Mouse (Mus musculus) stomach, embryonic 15.5 days (tissue): Measurements from ENCODE around the gene Gm648. TPM values are rescaled to one million over a fixed set of nuclear protein-coding genes. Genes with fewer than 3 reads are reported as not detected.
A peak's percentile ranks its signal among the peaks of the same experiment; 100 is the strongest.
"Not testable (repeated sequence)": the region's sequence is repeated elsewhere in the genome, so short reads cannot be mapped to it uniquely, and the experiment has no call there.

Experiments
- ATAC-seq: fragments of 200-750 bp; cut with Nextera tagmentation; 2 replicates; pipeline ENCODE4 v1.8.0; 2017; ENCODE audit warnings: low read depth, moderate number of reproducible peaks, moderate TSS enrichment; ENCODE audit not compliant: insufficient read depth, low FRiP score
- H3K27ac ChIP-seq: fragments of 300-500 bp; sonication (generic); 2 replicates; pipeline ENCODE4 v1.5.1; 2015; ENCODE audit warnings: mild to moderate bottlenecking, inconsistent platforms
- H3K27me3 ChIP-seq: fragments of 300-500 bp; sonication (generic); replicated peaks from 2 replicates; pipeline ENCODE4 v1.6.1; 2015; ENCODE audit warnings: inconsistent platforms
- H3K36me3 ChIP-seq: fragments of 300-500 bp; sonication (generic); 2 replicates; pipeline ENCODE4 v1.6.1; 2015; ENCODE audit warnings: inconsistent platforms
- H3K4me1 ChIP-seq: fragments of 300-500 bp; sonication (generic); 2 replicates; pipeline ENCODE4 v1.6.1; 2015; ENCODE audit warnings: inconsistent platforms
- H3K4me2 ChIP-seq: fragments of 300-500 bp; sonication (generic); 2 replicates; pipeline ENCODE4 v1.6.1; 2015; ENCODE audit warnings: mild to moderate bottlenecking, inconsistent platforms
- H3K4me3 ChIP-seq: fragments of 300-500 bp; sonication (generic); replicated peaks from 2 replicates; pipeline ENCODE4 v1.5.1; 2015; ENCODE audit warnings: inconsistent platforms
- H3K9ac ChIP-seq: fragments of 300-500 bp; sonication (generic); 2 replicates; pipeline ENCODE4 v1.6.1; 2015; ENCODE audit warnings: inconsistent platforms
- H3K9me3 ChIP-seq: fragments of 300-500 bp; sonication (generic); 2 replicates; pipeline ENCODE4 v1.6.1; 2016; ENCODE audit warnings: inconsistent platforms
- WGBS: fragments of 180-500 bp; shearing (Covaris S2); methylation state at CpG from one replicate; pipeline ENCODE4 v1.1.7; 2015; 5-methylcytosine and 5-hydroxymethylcytosine counted together
- polyA plus RNA-seq: library from polyadenylated mRNA; unstranded; fragments of >200 nt; fragmentation: Nextera tagmentation; extraction: Ambion mirVana; gene quantifications from 2 replicates; pipeline ENCODE4 v1.2.1, GENCODE M21; 2015

Gene Gm648
- polyA plus RNA-seq, result not detected in 2 replicates

DNA sequence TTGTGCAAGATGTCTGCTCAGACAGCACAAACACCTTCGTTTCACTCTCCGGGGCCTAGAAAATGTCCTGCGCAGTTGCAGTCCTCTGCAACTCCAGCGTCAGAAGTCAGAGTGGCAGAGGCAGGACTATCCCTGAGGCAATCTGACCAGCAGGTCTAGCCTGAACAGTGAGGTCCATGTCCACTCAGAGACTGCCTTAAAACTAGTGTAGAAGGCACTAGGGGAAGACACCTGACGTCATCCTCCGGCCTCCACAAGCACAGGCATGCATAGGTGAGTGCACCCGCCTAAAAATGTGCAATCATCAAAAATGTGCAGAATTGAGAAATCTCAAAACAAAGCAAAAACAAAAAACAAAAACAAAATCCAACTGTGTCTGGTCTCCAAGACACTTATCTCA, at the start of gene Gm648:
Gene Gm648, minus strand, starts transcription at position 101 of the 400 bp plus-strand sequence.
- Histone ChIP-seq H3K36me3 (no peaks in the 10 kb centered on the region), H3K9me3 (no peaks in the 10 kb centered on the region), H3K9ac (no peak within 1 kb of the TSS), H3K27me3 (no peaks in the 10 kb centered on the region), H3K4me2 (no peak within 1 kb of the TSS), H3K27ac (no peak within 1 kb of the TSS), H3K4me1 (no peaks in the 10 kb centered on the region), H3K4me3 (no peak within 1 kb of the TSS)
- ATAC-seq, result no peak
- whole genome bisulfite sequencing, result 84% methylated on average over 7 of the region's 7 CpGs

DNA sequence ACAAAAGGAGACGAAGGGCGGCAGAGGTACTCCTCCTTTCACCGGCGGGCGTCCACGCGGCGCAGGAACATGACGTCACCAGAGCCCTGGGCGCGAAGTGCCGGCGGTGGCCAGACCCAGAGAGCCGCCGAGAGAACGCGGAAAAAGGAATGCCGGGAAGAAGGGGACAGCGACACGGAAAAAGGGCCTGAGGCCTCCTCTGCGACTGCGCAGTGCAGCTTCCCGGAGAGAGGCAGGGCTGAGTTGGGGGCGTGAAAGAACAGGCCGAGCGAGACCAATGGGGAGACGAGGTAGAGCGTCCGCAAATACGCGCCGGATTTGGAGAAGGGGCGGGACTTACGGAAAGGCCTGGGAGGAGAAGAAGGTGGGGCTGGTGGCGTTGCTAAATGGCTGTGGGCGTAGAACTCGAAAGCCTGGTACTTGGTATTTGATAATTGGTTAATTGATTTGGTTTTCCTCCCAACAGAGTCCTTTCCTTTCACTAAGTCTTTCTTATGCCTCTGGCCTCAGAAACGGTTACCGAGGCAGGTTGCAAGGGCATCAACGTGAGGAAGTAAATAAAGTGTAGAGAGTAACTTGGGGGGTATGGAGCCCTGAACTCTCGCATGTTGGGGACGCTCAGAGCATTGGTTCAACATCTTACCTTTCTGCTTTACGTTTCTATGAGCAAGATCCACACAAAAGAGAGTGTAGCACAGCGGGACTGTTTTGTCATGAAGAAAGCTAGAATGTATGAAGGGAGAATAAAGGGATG, 48.7 kb upstream of the Gm648 start, which contains the start of gene Mmgt1:
Gene Mmgt1, minus strand, starts transcription at position 183 of the 754 bp plus-strand sequence.
- Histone ChIP-seq H3K9me3 (no peaks in the 10 kb centered on the region), H3K4me2 (peak within 1 kb of the TSS; percentile 49), H3K27me3 (no peaks in the 10 kb centered on the region), H3K27ac (peak within 1 kb of the TSS; percentile 63; the same call in 1 of the 2 replicates), H3K4me1 (0 out of 2 replicates have a peak, but pooled peaks cover 4% of the 10 kb centered on the region), H3K36me3 (no peaks in the 10 kb centered on the region), H3K4me3 (peak within 1 kb of the TSS; percentile 68), H3K9ac (peak within 1 kb of the TSS; percentile 74)
- 17% methylated on average over 43 of the region's 44 CpGs for WGBS
- ATAC-seq, result peak; percentile 98

DNA sequence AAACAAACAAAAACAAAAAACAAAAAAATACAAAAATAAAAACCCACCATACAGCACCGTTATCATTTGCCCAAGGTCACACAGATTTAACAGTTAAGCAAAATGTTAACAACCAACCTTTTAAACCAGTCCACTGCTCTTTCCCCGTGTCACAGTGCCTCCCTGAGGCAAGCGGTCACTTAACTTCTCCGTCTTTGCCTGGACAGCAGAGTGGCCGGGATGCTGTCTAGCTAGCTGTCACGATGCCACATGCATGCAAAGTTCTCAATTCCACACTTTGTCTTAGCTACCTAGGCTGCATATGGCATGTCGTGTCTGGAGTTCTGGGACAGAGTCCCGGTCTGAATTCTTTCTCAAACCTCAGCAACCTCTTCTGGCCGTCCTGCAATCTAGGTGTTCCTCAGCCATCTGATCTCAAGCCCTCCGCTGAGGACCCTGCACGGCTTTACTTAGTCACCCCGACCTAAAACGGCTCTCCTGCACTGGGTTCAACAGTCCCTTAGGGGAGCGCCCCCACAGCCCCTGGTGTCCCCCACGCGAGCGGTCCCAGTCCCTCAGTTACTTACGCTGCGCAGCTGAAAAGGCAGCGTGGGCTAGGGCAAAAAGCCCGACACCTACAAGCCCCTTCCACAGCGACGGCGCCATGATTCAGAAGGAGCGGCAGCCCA, 47.9 kb upstream of the Gm648 start:
- Histone ChIP-seq H3K27ac (peak overlapping the region; percentile 63; the same call in 1 of the 2 replicates), H3K4me1 (0 out of 2 replicates have a peak, but pooled peaks cover 4% of the 10 kb centered on the region), H3K27me3 (no peaks in the 10 kb centered on the region), H3K4me3 (peak overlapping the region; percentile 68), H3K9ac (peak overlapping the region; percentile 74), H3K36me3 (no peaks in the 10 kb centered on the region), H3K9me3 (no peaks in the 10 kb centered on the region), H3K4me2 (peak overlapping the region; percentile 49)
- 20% methylated on average over 25 of the region's 25 CpGs for WGBS
- ATAC-seq, result peak; percentile 64

DNA sequence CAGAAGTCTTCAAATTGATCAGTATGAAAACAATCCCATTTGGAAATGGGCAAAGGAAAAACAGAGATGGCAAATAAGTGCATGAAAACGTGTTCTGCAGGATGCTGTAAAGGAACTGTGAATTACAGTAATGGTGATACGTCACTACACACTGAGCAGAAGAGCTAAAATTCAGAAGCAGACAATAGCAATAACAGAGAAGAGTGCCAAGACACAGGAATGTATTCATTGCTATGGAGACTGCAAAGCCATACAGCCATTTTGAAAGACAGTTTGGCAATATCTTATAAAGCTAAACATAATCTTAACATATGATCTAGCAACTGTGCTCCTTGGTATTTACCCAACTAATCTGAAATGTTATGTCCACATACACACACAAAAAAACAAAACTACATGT, 28.8 kb upstream of the Gm648 start:
- H3K4me3 ChIP-seq, result no peak overlapping the region
- no peaks in the 10 kb centered on the region for H3K36me3 ChIP-seq
- H3K27ac ChIP-seq, result no peak overlapping the region
- 71% methylated on average over 2 of the region's 2 CpGs for WGBS
- no peak for ATAC-seq
- no peaks in the 10 kb centered on the region for H3K9me3 ChIP-seq
- no peak overlapping the region for H3K9ac ChIP-seq
- H3K4me2 ChIP-seq, result no peak overlapping the region
- no peaks in the 10 kb centered on the region for H3K4me1 ChIP-seq
- no peaks in the 10 kb centered on the region for H3K27me3 ChIP-seq

- no peaks in the 10 kb centered on the region for H3K9me3 ChIP-seq
- no peak overlapping the region for H3K4me3 ChIP-seq
- no peak overlapping the region for H3K9ac ChIP-seq
- no peaks in the 10 kb centered on the region for H3K36me3 ChIP-seq
- WGBS, result 22% methylated on average over 6 of the region's 6 CpGs
- no peak for ATAC-seq
- H3K27ac ChIP-seq, result no peak overlapping the region
- H3K4me1 ChIP-seq, result no peaks in the 10 kb centered on the region
- H3K27me3 ChIP-seq, result no peaks in the 10 kb centered on the region
- H3K4me2 ChIP-seq, result no peak overlapping the region
Measured at GRCm38 (mm10) chrX:56572465-56572864, 23.1 kb upstream of the Gm648 start.

GRCm38 (mm10) chrX:56553584-56553983, 4.2 kb upstream of the Gm648 start:
- H3K4me1 ChIP-seq, result no peaks in the 10 kb centered on the region
- no peaks in the 10 kb centered on the region for H3K9me3 ChIP-seq
- no peak overlapping the region for H3K9ac ChIP-seq
- 66% methylated on average over 3 of the region's 3 CpGs for WGBS
- H3K4me2 ChIP-seq, result no peak overlapping the region
- no peaks in the 10 kb centered on the region for H3K36me3 ChIP-seq
- no peak overlapping the region for H3K4me3 ChIP-seq
- no peaks in the 10 kb centered on the region for H3K27me3 ChIP-seq
- H3K27ac ChIP-seq, result no peak overlapping the region
- no peak for ATAC-seq

DNA sequence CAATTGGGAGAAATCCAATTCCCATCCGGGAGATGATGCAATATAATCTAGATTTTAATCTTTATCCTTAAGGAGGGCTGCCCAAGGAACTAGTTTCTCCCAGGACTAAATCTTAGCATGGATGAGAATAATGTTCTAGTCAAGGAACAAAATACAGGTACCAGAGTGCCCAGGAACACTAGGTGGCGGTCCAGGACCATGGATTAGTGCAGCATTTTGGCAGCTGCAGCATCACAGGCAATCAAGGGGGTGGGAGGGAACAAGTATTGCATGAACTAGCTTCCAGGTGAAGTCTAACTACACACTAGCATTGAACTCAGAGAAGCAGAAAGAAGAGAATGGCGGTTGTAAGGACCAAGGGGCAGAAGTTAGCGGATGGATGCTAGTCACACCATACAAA, 12.2 kb downstream of the Gm648 start:
- H3K9ac ChIP-seq, result no peak overlapping the region
- H3K4me3 ChIP-seq, result no peak overlapping the region
- WGBS, result 55% methylated on average over 4 of the region's 4 CpGs
- no peak for ATAC-seq
- H3K4me1 ChIP-seq, result no peaks in the 10 kb centered on the region
- H3K27me3 ChIP-seq, result no peaks in the 10 kb centered on the region
- H3K4me2 ChIP-seq, result no peak overlapping the region
- H3K9me3 ChIP-seq, result no peaks in the 10 kb centered on the region
- no peak overlapping the region for H3K27ac ChIP-seq
- no peaks in the 10 kb centered on the region for H3K36me3 ChIP-seq

DNA sequence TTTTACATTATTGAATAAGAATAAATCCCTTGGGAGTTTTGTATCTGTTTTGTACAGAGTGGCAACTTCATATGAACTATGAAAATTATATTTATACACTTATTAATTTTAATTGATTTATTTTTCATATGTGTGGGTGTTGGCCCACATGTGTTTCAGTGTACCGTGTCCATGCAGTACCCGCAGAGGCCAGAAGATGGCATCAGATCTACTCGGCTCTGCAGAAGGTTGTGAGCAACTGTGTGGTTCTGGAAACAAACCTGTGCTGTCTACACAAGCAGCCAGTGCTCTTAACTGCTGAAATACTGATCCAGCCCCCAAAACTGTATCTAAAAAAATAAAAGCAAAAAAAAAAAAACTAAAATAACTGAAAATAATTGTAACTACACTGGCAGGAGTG, 18.1 kb downstream of the Gm648 start:
- ATAC-seq, result no peak

GRCm38 (mm10) chrX:56524442-56524841, 25.0 kb downstream of the Gm648 start, which contains the start of gene Gm10477:
Gm10477 (plus strand) TSS chrX:56524742.
- ATAC-seq, H3K4me2 ChIP-seq, H3K36me3 ChIP-seq, H3K4me3 ChIP-seq, H3K4me1 ChIP-seq, H3K27ac ChIP-seq, H3K27me3 ChIP-seq, H3K9ac ChIP-seq, H3K9me3 ChIP-seq: not testable (repeated sequence)
- WGBS, result 81% methylated on average over 6 of the region's 6 CpGs

More for the DNA sequence above, 18.1 kb downstream of the Gm648 start:
- no peak overlapping the region for H3K27ac ChIP-seq
- no peaks in the 10 kb centered on the region for H3K4me1 ChIP-seq
- no peak overlapping the region for H3K4me2 ChIP-seq
- 10% methylated on average over 3 of the region's 3 CpGs for WGBS
- no peaks in the 10 kb centered on the region for H3K9me3 ChIP-seq
- no peaks in the 10 kb centered on the region for H3K27me3 ChIP-seq
- H3K36me3 ChIP-seq, result no peaks in the 10 kb centered on the region
- H3K4me3 ChIP-seq, result no peak overlapping the region
- no peak overlapping the region for H3K9ac ChIP-seq

GRCm38 (mm10) chrX:56497241-56497640, 52.2 kb downstream of the Gm648 start:
- H3K4me2 ChIP-seq, result no peak overlapping the region
- H3K27me3 ChIP-seq, result no peaks in the 10 kb centered on the region
- H3K4me3 ChIP-seq, result no peak overlapping the region
- WGBS, result 81% methylated on average over 7 of the region's 7 CpGs
- H3K36me3 ChIP-seq, result no peaks in the 10 kb centered on the region
- no peak for ATAC-seq
- no peaks in the 10 kb centered on the region for H3K4me1 ChIP-seq
- no peak overlapping the region for H3K27ac ChIP-seq
- no peaks in the 10 kb centered on the region for H3K9me3 ChIP-seq
- no peak overlapping the region for H3K9ac ChIP-seq
